Mouse (Mus musculus): ENCODE measurements around the gene Ubn1.

Gene Ubn1

GRCm38 (mm10) chr16:5085196-5085595 lies 35.3 kb downstream of the Ubn1 start:
- DNase-seq, result no peak

- no peak for DNase-seq
Observed at GRCm38 (mm10) chr16:5086179-5086578, 36.3 kb downstream of the Ubn1 start.

- DNase-seq, result no peak
Observed at GRCm38 (mm10) chr16:5089021-5089420, 39.2 kb downstream of the Ubn1 start.

GRCm38 (mm10) chr16:5093285-5093684 lies 43.4 kb downstream of the Ubn1 start:
- DNase-seq, result no peak

GRCm38 (mm10) chr16:5096504-5096903 lies 46.6 kb downstream of the Ubn1 start:
- DNase-seq, result no peak

- DNase-seq, result no peak
Observed at GRCm38 (mm10) chr16:5101000-5101399, 51.1 kb downstream of the Ubn1 start.

GRCm38 (mm10) chr16:5109877-5110276 lies 60.0 kb downstream of the Ubn1 start:
- no peak for DNase-seq

GRCm38 (mm10) chr16:5111021-5111420 lies 61.2 kb downstream of the Ubn1 start:
- no peak for DNase-seq

GRCm38 (mm10) chr16:5113002-5113550 lies 63.2 kb downstream of the Ubn1 start:
- DNase-seq, result no peak

GRCm38 (mm10) chr16:5113582-5113981 lies 63.7 kb downstream of the Ubn1 start:
- no peak for DNase-seq

GRCm38 (mm10) chr16:5119385-5119784 lies 69.5 kb downstream of the Ubn1 start:
- no peak for DNase-seq

GRCm38 (mm10) chr16:5119845-5120244 lies 70.0 kb downstream of the Ubn1 start:
- DNase-seq, result no peak

- DNase-seq, result no peak
Observed at GRCm38 (mm10) chr16:5123476-5123875, 73.6 kb downstream of the Ubn1 start.

GRCm38 (mm10) chr16:5130196-5130595 lies 80.3 kb downstream of the Ubn1 start:
- DNase-seq, result no peak

GRCm38 (mm10) chr16:5130766-5131165 lies 80.9 kb downstream of the Ubn1 start:
- no peak for DNase-seq

GRCm38 (mm10) chr16:5131251-5131922 lies 81.5 kb downstream of the Ubn1 start:
- DNase-seq, result no peak

GRCm38 (mm10) chr16:5132401-5132801 lies 82.5 kb downstream of the Ubn1 start, which contains the start of gene Ppl:
TSS of gene Ppl (minus strand) at chr16:5132421.
- DNase-seq, result no peak

GRCm38 (mm10) chr16:5134623-5135330 lies 84.9 kb downstream of the Ubn1 start:
- DNase-seq, result peak; percentile 33

GRCm38 (mm10) chr16:5135551-5136261 lies 85.8 kb downstream of the Ubn1 start:
- DNase-seq, result no peak

All from right cerebral cortex, postnatal 14 days (tissue).